Mouse (Mus musculus): ENCODE results near the gene Gm5072.
"Not testable (repeated sequence)": the region's sequence is repeated elsewhere in the genome, so short reads cannot be mapped to it uniquely, and the experiment has no call there.

Gene Gm5072

DNA sequence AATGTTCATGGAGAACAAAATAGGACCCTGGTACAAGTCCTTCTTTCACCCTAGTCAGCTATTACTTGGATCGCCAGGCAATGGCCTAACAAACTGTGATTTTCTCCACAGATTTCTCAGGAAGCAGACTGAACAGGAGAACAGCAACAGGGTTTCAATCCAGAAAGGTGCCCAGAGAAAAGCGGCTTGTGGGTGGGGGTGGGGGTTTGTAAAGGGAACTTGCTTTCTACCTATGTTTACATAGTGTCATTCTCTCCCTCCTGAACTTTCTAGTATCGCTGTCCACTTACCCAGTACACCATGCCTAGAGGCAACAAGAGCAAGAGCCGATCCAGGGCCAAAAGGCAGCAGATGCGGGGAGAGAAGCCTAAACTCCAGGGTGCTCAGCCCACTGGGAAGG lies at the start of gene Gm5072:
TSS of gene Gm5072 (plus strand) at position 301 of the 400 bp plus-strand sequence.
- in situ Hi-C loops (cut with MboI; ENCODE audit: low sequenced_read_pairs): not testable (repeated sequence)
